ENCODE assay signal across 9 mouse cellular contexts in genomic region chr1:83277044-83277443, GRCm38 (mm10).
DNase-seq lines count a peak whose midpoint lies in the region; ATAC-seq lines count a peak whose summit lies in the region.
"Had no signal": no experiment of that assay in that cellular context is flagged by ENCODE, and none has a peak within 500 bp of the region (broad histone marks: within the 10 kb centered on the region; RNA-seq: fewer than 3 reads in every experiment).

No protein-coding gene starts in this region.

- intact Hi-C loops in left cerebral cortex, postnatal 14 days (cut with DNase I) = no loop called here

- peak; percentile 20 to 33 for DNase-seq in heart, adult 18-20 months
- no peak for DNase-seq in heart, adult 8-10 months (ENCODE audit: low spot score)
- peak; percentile 88 for DNase-seq in cerebellum, adult 11-12 months
- peak; percentile 69 to 86 for DNase-seq in frontal cortex, postnatal 36 days (ENCODE audit: low spot score in 2 of 2)
- DNase-seq in left cerebral cortex, postnatal 14 days (ENCODE audit: low spot score in 2 of 2) = peak; percentile 82 to 92
- DNase-seq in kidney, adult 9 months = no peak
- no peak for DNase-seq in yolk sac, embryonic 10.5 days (ENCODE audit: low spot score)
- DNase-seq: adrenal gland, adult 8-10 months had no signal

- ATAC-seq in activated CD4-positive, CD25-positive, alpha-beta regulatory T cell, adult 4 months = no peak

Comparison
In these comparisons a context has a peak if more than half of its experiments do, and no peak if none do; other contexts are left out.
1. DNase-seq: peak in heart, adult 18-20 months (2 of 2), cerebellum, adult 11-12 months (single experiment), frontal cortex, postnatal 36 days (2 of 2) and left cerebral cortex, postnatal 14 days (2 of 2); none in heart, adult 8-10 months (single experiment), kidney, adult 9 months (single experiment) and yolk sac, embryonic 10.5 days (single experiment).